Comparison of ENCODE assay signal across 14 mouse cellular contexts in the genomic region with DNA sequence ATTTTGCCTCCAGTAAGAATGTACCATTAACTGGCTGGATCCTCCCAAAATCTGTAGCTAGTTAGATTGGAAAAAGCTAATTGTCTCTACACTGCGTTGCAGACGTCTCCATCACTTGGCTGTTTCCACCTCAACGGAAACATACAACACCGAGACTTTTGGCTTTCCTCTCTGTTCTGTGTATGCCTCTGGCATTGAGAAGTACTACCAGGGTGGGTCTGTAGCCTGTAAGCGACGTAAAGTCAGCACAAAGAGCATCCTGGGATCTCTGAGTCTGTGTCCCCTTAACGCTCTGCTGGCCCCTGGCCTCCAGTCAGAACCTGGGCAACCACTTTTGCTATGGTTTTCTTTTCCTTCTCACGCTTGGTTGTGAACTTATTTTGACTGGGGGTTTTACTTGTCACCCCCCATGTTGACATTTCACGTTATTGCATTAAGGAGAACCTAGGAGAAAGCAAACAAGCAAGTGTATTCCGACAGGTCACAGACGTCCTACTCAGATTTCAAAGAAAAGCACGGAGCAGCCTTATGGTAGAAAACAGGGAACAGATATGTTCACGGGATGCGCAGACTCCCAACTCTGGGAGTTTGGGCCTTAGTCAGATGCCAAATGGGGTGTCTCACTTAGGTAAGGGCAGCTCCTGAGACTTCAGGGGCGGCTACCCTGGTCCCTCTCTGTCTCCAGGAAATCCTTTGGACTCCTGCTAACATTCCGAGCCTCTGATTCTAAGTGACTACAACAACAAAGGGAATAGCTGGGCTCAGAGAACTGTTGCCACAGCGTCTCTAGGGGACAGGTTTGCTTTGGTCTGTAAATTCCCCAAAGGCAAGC.
DNase-seq lines count a peak whose midpoint lies in the region; ATAC-seq and TF ChIP-seq lines count a peak whose summit lies in the region.
"Had no signal": no experiment of that assay in that cellular context is flagged by ENCODE, and none has a peak within 500 bp of the region (broad histone marks: within the 10 kb centered on the region; RNA-seq: fewer than 3 reads in every experiment).

No protein-coding gene starts in this region.

- H3K27me3 ChIP-seq in forebrain, postnatal 0 days (ENCODE audit: insufficient read depth, low read length): no peaks in the 10 kb centered on the region
- H3K27me3 ChIP-seq in forebrain, embryonic 15.5 days: 0 out of 2 replicates have a peak, but pooled peaks cover 3% of the 10 kb centered on the region
- H3K27me3 ChIP-seq in kidney, postnatal 0 days (ENCODE audit: insufficient read depth, low read length): no peaks in the 10 kb centered on the region
- peaks cover 13% of the 10 kb centered on the region for H3K27me3 ChIP-seq in embryonic facial prominence, embryonic 10.5 days (replicated peaks; ENCODE audit: low read depth, poor library complexity, severe bottlenecking)

- no peak for DNase-seq in forebrain, postnatal 0 days
- peak; percentile 62 for DNase-seq in kidney, postnatal 0 days (ENCODE audit: low spot score)
- DNase-seq in kidney, postnatal 4 days: no peak
- peak; percentile 51 for DNase-seq in embryonic facial prominence, embryonic 10.5 days (ENCODE audit: low spot score)
- peak; percentile 74 for DNase-seq in mesoderm, embryonic 11.5 days (ENCODE audit: low read depth, low spot score)
- no peak for DNase-seq in spleen, adult 12 weeks (ENCODE audit: low spot score)
- DNase-seq in kidney, postnatal 25 days: no peak
- DNase-seq: cerebellum, adult 9-10 months; heart, postnatal 4 days; right cerebral cortex, adult 18-20 months; thymus, postnatal 14 days had no signal

- H3K4me1 ChIP-seq in forebrain, postnatal 0 days (ENCODE audit: insufficient read depth): 0 out of 2 replicates have a peak, but pooled peaks cover 3% of the 10 kb centered on the region
- H3K4me1 ChIP-seq in forebrain, embryonic 15.5 days: peaks cover 16% of the 10 kb centered on the region
- H3K4me1 ChIP-seq in kidney, postnatal 0 days (replicated peaks; ENCODE audit: insufficient read depth, low read length): peaks cover 19% of the 10 kb centered on the region
- H3K4me1 ChIP-seq in embryonic facial prominence, embryonic 10.5 days: peaks cover 48% of the 10 kb centered on the region

- TF ChIP-seq CTCF in forebrain, postnatal 0 days (IDR thresholded peaks at IDR 0.05; ENCODE audit: low read depth): 0 out of 2 replicates have a peak, but pooled peaks have one; percentile 5
- TF ChIP-seq CTCF in kidney, postnatal 0 days (IDR thresholded peaks at IDR 0.05; ENCODE audit: low read depth): no peak; the same call in 1 of the 2 replicates

- H3K9me3 ChIP-seq in forebrain, postnatal 0 days (ENCODE audit: low read length): no peaks in the 10 kb centered on the region
- H3K9me3 ChIP-seq in forebrain, embryonic 15.5 days: no peaks in the 10 kb centered on the region
- no peaks in the 10 kb centered on the region for H3K9me3 ChIP-seq in kidney, postnatal 0 days (replicated peaks; ENCODE audit: low read length)
- H3K9me3 ChIP-seq in embryonic facial prominence, embryonic 10.5 days: no peaks in the 10 kb centered on the region

- H3K9ac ChIP-seq in forebrain, postnatal 0 days: no peak overlapping the region
- no peak overlapping the region for H3K9ac ChIP-seq in forebrain, embryonic 15.5 days (replicated peaks)
- H3K9ac ChIP-seq in kidney, postnatal 0 days (ENCODE audit: low read depth, low read length): no peak overlapping the region

- 0 out of 2 replicates have a peak, but pooled peaks have one; percentile 16 for ATAC-seq in forebrain, postnatal 0 days
- ATAC-seq in forebrain, embryonic 15.5 days (replicated peaks): no peak
- ATAC-seq in kidney, postnatal 0 days (replicated peaks; ENCODE audit: low FRiP score, low read depth): no peak

- H3K27ac ChIP-seq in forebrain, postnatal 0 days (ENCODE audit: low read depth, low read length): no peak overlapping the region
- H3K27ac ChIP-seq in forebrain, embryonic 15.5 days (replicated peaks): no peak overlapping the region
- no peak overlapping the region; the same call in 1 of the 2 replicates for H3K27ac ChIP-seq in kidney, postnatal 0 days
- H3K27ac ChIP-seq in embryonic facial prominence, embryonic 10.5 days (replicated peaks): peak overlapping the region; percentile 57

- no peaks in the 10 kb centered on the region for H3K36me3 ChIP-seq in forebrain, postnatal 0 days (ENCODE audit: insufficient read depth)
- H3K36me3 ChIP-seq in forebrain, embryonic 15.5 days: no peaks in the 10 kb centered on the region
- no peaks in the 10 kb centered on the region for H3K36me3 ChIP-seq in kidney, postnatal 0 days (ENCODE audit: insufficient read depth, low read length)
- no peaks in the 10 kb centered on the region for H3K36me3 ChIP-seq in embryonic facial prominence, embryonic 10.5 days (replicated peaks)

- H3K4me3 ChIP-seq in forebrain, postnatal 0 days (ENCODE audit: low read depth, low read length): no peak overlapping the region
- no peak overlapping the region for H3K4me3 ChIP-seq in forebrain, embryonic 15.5 days
- H3K4me3 ChIP-seq in kidney, postnatal 0 days (replicated peaks; ENCODE audit: low read depth, low read length): no peak overlapping the region
- no peak overlapping the region for H3K4me3 ChIP-seq in embryonic facial prominence, embryonic 10.5 days
- H3K4me3 ChIP-seq: myocyte had no signal

- H3K4me2 ChIP-seq in forebrain, postnatal 0 days (ENCODE audit: low read depth): no peak overlapping the region
- H3K4me2 ChIP-seq in forebrain, embryonic 15.5 days (replicated peaks): no peak overlapping the region
- no peak overlapping the region for H3K4me2 ChIP-seq in kidney, postnatal 0 days (ENCODE audit: low read length)
- H3K4me2 ChIP-seq: liver, embryonic 11.5 days had no signal

- 27% methylated on average over 17 of the region's 17 CpGs for WGBS in forebrain, postnatal 0 days
- 25% methylated on average over 17 of the region's 17 CpGs for WGBS in forebrain, embryonic 15.5 days
- WGBS in kidney, postnatal 0 days: 30% methylated on average over 17 of the region's 17 CpGs
- 10% methylated on average over 17 of the region's 17 CpGs for WGBS in embryonic facial prominence, embryonic 10.5 days

Comparison
In these comparisons a context has a peak if more than half of its experiments do, and no peak if none do; other contexts are left out.
1. DNase-seq: peak in kidney, postnatal 0 days (single experiment), embryonic facial prominence, embryonic 10.5 days (single experiment) and mesoderm, embryonic 11.5 days (single experiment); none in forebrain, postnatal 0 days (single experiment), kidney, postnatal 4 days (0 of 2), spleen, adult 12 weeks (single experiment) and kidney, postnatal 25 days (0 of 2).